Mouse (Mus musculus) ES-Bruce4 (cell line): Measurements from ENCODE around the gene Olfr1138. TPM values are rescaled to one million over a fixed set of nuclear protein-coding genes. Genes with fewer than 3 reads are reported as not detected.

ENCODE experiments used
- H3K27ac ChIP-seq: 2 replicates; pipeline ENCODE4 v1.5.1; 2012; ENCODE audit warnings: low read length, inconsistent platforms; ENCODE audit not compliant: insufficient read depth
- H3K27me3 ChIP-seq: 2 replicates; pipeline ENCODE4 v1.6.1; 2012; ENCODE audit warnings: mild to moderate bottlenecking, low read length, inconsistent platforms; ENCODE audit not compliant: control insufficient read depth, poor library complexity, insufficient read depth, severe bottlenecking
- H3K36me3 ChIP-seq: 2 replicates; pipeline ENCODE4 v1.6.1; 2012; ENCODE audit warnings: inconsistent platforms, mild to moderate bottlenecking, low read length, moderate library complexity; ENCODE audit not compliant: control insufficient read depth, poor library complexity, insufficient read depth, severe bottlenecking
- H3K4me1 ChIP-seq: one replicate; pipeline ENCODE4 v1.8.1; 2011; ENCODE audit warnings: low read length; ENCODE audit not compliant: control insufficient read depth, insufficient read depth
- H3K4me3 ChIP-seq: 2 replicates; pipeline ENCODE4 v1.5.1; 2011; ENCODE audit warnings: low read depth, mild to moderate bottlenecking, low read length
- H3K9ac ChIP-seq: 2 replicates; pipeline ENCODE4 v1.6.1; 2012; ENCODE audit warnings: low read depth, mild to moderate bottlenecking, inconsistent platforms; ENCODE audit not compliant: poor library complexity, severe bottlenecking
- H3K9me3 ChIP-seq: replicated peaks from 2 replicates; pipeline ENCODE4 v1.6.1; 2012; ENCODE audit warnings: mild to moderate bottlenecking, low read length, inconsistent platforms; ENCODE audit not compliant: control insufficient read depth, poor library complexity, insufficient read depth, severe bottlenecking
- CTCF ChIP-seq: IDR thresholded peaks from one replicate; pipeline ENCODE4 v1.8.1; 2011; ENCODE audit warnings: low read depth, low read length
- EP300 ChIP-seq: IDR thresholded peaks from 2 replicates; pipeline ENCODE4 v1.6.1; 2011; ENCODE audit warnings: low read depth, low read length; ENCODE audit not compliant: insufficient read depth
- POLR2A ChIP-seq: IDR thresholded peaks from one replicate; pipeline ENCODE4 v1.8.1; 2011; ENCODE audit warnings: low read length; ENCODE audit not compliant: insufficient read depth
- polyA plus RNA-seq: library from polyadenylated mRNA; stranded (reverse); fragments of >200 nt; gene quantifications from 2 replicates; pipeline ENCODE4 v1.2.4, GENCODE M21; 2011; ENCODE audit warnings: low read depth; ENCODE audit not compliant: missing spikeins, insufficient read depth, insufficient read length

The Olfr1138 gene
- polyA plus RNA-seq = not detected in 2 replicates

DNA sequence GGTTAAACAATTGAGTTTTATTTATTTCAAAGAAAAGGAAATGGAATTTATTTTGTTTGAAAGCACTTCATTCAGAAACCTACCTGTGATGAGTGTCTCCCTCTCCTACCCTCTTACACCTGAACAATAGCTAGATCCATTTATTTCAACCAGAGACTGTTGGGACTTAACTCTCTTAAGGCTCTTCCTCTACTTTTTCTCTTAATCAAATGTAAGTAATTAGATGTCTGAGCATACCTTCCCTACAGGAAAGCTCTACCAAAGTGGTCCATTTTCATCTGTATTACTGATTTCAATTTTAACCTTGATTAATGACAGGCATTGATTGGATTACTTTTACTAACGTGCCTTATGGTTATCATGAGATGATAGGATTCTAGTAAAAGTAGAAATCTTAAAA is at the start of gene Olfr1138:
Gene Olfr1138, minus strand, starts transcription at position 101 of the 400 bp plus-strand sequence.
- no peak within 1 kb of the TSS for H3K27ac ChIP-seq
- no peaks in the 10 kb centered on the region for H3K36me3 ChIP-seq
- H3K27me3 ChIP-seq = no peaks in the 10 kb centered on the region
- no peak within 1 kb of the TSS for H3K4me3 ChIP-seq
- H3K9ac ChIP-seq = no peak within 1 kb of the TSS
- TF ChIP-seq CTCF (no peak), POLR2A (no peak), EP300 (no peak)
- H3K4me1 ChIP-seq = no peaks in the 10 kb centered on the region
- H3K9me3 ChIP-seq = no peaks in the 10 kb centered on the region

DNA sequence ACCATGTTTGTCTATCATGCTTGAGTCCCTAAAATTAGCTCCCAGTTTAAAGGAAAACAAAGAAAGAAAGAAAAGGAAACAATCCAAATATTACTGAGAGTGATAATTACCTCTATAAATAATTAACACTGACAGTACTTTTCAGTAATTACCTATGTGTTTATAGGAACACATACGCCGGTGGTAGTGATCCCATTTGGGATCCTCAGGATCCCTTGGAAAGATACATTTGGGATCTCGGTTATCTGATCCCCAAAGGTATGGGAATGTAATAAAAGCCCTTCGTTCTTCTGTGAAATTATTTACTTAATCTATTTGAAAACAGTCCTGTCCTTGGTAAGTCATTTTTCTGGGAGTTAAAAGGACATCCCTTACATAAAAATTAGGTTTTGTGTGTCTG is 39.4 kb upstream of the Olfr1138 start, which contains the start of gene Olfr152:
Gene Olfr152, plus strand, starts transcription at position 301 of the 400 bp plus-strand sequence.
- Histone ChIP-seq H3K4me3 (no peak within 1 kb of the TSS), H3K9ac (no peak within 1 kb of the TSS)
- TF ChIP-seq EP300 = no peak
- TF ChIP-seq POLR2A = no peak
- TF ChIP-seq CTCF = no peak

DNA sequence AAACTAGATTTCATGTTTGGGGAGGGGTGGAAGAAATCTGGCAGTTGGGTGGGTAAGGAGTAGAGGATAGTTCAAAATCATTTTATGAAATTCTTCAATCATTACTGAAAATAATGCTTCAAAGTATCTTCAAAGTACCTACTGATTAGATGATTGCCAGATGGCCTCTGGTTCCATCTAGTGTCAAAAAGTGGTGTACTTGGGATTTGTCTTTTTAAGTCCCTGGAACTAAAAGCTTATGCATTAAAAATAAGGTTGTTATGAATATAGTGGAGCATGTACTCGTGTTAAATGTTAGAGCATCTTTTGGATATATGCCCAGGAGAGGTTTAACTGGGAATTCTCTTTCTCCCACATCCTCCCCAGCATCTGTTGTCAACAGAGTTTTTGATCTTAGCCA is 36.4 kb upstream of the Olfr1138 start:
- no peak overlapping the region for H3K9ac ChIP-seq
- H3K4me1 ChIP-seq = no peaks in the 10 kb centered on the region
- TF ChIP-seq CTCF (no peak), EP300 (no peak), POLR2A (no peak)
- H3K27ac ChIP-seq = no peak overlapping the region
- no peaks in the 10 kb centered on the region for H3K36me3 ChIP-seq
- H3K9me3 ChIP-seq = no peaks in the 10 kb centered on the region
- H3K27me3 ChIP-seq = no peaks in the 10 kb centered on the region
- no peak overlapping the region for H3K4me3 ChIP-seq

More for the DNA sequence above, 39.4 kb upstream of the Olfr1138 start, which contains the start of gene Olfr152:
- no peaks in the 10 kb centered on the region for H3K9me3 ChIP-seq
- no peaks in the 10 kb centered on the region for H3K4me1 ChIP-seq
- no peaks in the 10 kb centered on the region for H3K27me3 ChIP-seq
- no peaks in the 10 kb centered on the region for H3K36me3 ChIP-seq
- no peak within 1 kb of the TSS for H3K27ac ChIP-seq

DNA sequence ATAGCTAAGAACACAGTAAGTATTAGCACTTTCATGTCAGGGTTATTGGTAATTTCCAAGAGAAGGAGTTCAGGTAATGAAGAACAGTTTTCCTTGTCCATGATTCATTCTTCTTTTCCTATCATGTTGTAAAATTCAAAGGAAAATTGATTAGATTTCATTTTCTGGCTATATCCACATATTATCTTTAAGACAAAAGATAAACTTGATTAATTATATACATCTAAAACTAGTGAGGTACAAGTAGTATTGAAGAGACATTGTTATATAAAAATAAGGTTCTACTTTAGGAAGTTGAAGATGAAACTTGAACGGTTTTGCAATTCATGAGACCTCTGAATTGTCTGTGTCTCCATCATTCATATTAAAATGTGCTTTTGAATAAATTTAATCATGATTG is 14.1 kb upstream of the Olfr1138 start, which contains the start of gene Olfr1141:
Gene Olfr1141, minus strand, starts transcription at position 101 of the 400 bp plus-strand sequence.
- H3K4me1 ChIP-seq = no peaks in the 10 kb centered on the region
- no peak within 1 kb of the TSS for H3K4me3 ChIP-seq
- H3K27ac ChIP-seq = no peak within 1 kb of the TSS
- H3K27me3 ChIP-seq = no peaks in the 10 kb centered on the region
- H3K9ac ChIP-seq = no peak within 1 kb of the TSS
- H3K36me3 ChIP-seq = no peaks in the 10 kb centered on the region
- no peaks in the 10 kb centered on the region for H3K9me3 ChIP-seq
- TF ChIP-seq EP300 (no peak), CTCF (no peak), POLR2A (no peak)

DNA sequence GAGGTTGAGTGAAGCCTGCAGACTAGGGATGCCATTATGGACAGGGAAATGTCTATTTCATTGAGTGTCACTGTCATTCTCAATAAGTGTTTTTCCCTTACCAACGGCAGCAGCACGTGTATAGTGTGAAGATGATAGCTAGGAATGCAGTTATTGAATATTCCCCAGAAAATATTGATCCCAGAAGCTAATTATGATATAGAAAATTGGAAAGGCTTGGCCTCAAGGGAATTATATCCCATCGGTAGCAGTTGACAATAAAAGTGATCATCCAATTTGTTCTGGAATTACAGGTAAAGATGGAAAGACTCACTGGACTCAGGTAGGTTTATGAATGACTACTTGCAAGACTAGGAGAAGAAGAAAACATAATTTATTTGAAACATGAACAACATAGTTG is 3.7 kb upstream of the Olfr1138 start, which contains the start of gene Olfr1140:
Gene Olfr1140, plus strand, starts transcription at position 301 of the 400 bp plus-strand sequence.
- Histone ChIP-seq H3K4me1 (no peaks in the 10 kb centered on the region), H3K27ac (no peak within 1 kb of the TSS), H3K9me3 (no peaks in the 10 kb centered on the region), H3K4me3 (no peak within 1 kb of the TSS), H3K36me3 (no peaks in the 10 kb centered on the region), H3K27me3 (no peaks in the 10 kb centered on the region), H3K9ac (no peak within 1 kb of the TSS)
- TF ChIP-seq EP300 = no peak
- TF ChIP-seq CTCF = no peak
- no peak for TF ChIP-seq POLR2A

DNA sequence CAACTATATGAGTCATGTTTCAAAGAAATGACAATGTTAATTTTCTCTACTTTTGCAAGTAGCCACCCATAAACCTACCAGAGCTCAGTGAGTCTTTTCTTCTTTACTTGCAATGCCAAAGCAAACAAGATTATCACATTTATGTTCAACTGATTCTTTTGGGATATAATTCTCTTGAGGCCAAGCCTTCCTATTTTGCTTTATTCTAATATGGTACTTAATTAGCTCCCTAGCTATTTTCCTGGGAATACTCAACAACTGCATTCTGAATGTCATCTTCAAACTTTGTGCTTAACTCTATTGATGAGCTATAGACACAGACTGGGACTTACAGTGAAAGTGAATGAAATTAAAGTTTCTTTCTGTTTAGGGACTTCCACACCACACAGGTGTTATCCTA is 26.7 kb downstream of the Olfr1138 start, which contains the start of gene Olfr1137:
Gene Olfr1137, minus strand, starts transcription at position 101 of the 400 bp plus-strand sequence.
- Histone ChIP-seq H3K27me3 (no peaks in the 10 kb centered on the region), H3K9me3 (no peaks in the 10 kb centered on the region), H3K27ac (no peak within 1 kb of the TSS), H3K4me3 (no peak within 1 kb of the TSS), H3K36me3 (no peaks in the 10 kb centered on the region), H3K9ac (no peak within 1 kb of the TSS), H3K4me1 (no peaks in the 10 kb centered on the region)
- TF ChIP-seq CTCF (no peak), POLR2A (no peak), EP300 (no peak)
